Mouse (Mus musculus): ENCODE data around the gene Cul4a. TPM values are rescaled to one million over a fixed set of nuclear protein-coding genes. Genes with fewer than 3 reads are reported as not detected.
"Not testable (repeated sequence)": the region's sequence is repeated elsewhere in the genome, so short reads cannot be mapped to it uniquely, and the experiment has no call there.

Cul4a gene
- 84.2 and 89.0 TPM in 2 replicates for total RNA-seq (2015)
- total RNA-seq (2017) = 78.0 and 102 TPM in 2 replicates

- peak; percentile 77 for ATAC-seq (replicated peaks; ENCODE audit: poor library complexity)
Observed at GRCm38 (mm10) chr8:13105087-13105881, at the start of gene Cul4a, which contains the start of gene Pcid2. Gene Cul4a, plus strand, starts transcription at chr8:13105621. Gene Pcid2, minus strand, starts transcription at chr8:13105459.

- no peak for ATAC-seq (replicated peaks; ENCODE audit: poor library complexity)
Observed at GRCm38 (mm10) chr8:13057351-13057750, 48.1 kb upstream of the Cul4a start.

DNA sequence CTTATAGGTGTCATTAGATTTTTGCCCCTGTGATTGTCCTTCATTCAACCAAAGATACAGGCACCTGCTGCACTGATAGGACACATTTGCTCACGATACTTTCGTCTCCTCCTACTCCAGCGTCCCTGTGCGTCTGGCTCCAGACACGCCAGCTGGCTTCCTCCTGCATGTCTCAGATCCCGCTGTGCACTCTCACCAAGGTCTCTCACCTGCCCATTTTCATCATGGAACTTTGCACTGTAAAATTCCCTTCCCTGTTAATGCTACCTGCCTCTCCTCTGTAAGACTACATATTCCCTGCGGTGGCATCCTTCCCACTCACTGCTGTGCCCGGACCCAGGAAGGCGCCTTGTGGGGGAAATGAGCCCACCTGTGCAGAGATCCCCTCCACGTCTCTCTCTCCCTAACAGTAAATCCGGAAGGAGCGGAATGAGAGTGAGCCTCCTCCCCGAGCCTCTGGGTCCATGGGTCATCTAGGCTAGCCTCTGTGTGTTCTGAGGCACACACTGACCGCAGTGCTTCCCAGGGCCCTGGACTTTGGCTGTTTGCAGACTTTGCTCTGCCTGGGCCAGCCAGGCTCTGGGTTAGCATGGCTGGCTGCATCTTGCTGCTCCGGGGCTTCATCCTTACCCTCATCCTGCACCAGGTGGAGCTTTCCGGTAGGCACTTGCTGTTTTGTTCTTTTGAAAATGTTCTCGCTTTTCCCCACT lies 44.8 kb upstream of the Cul4a start, which contains the start of gene Proz:
TSS of gene Proz (plus strand) at position 474 of the 710 bp plus-strand sequence.
- no peak for ATAC-seq (replicated peaks; ENCODE audit: poor library complexity)

GRCm38 (mm10) chr8:13063112-13063511 lies 42.3 kb upstream of the Cul4a start:
- ATAC-seq (replicated peaks; ENCODE audit: poor library complexity) = no peak

GRCm38 (mm10) chr8:13073255-13073654 lies 32.2 kb upstream of the Cul4a start:
- no peak for ATAC-seq (replicated peaks; ENCODE audit: poor library complexity)

GRCm38 (mm10) chr8:13075044-13075443 lies 30.4 kb upstream of the Cul4a start:
- ATAC-seq (replicated peaks; ENCODE audit: poor library complexity) = peak; percentile 89

DNA sequence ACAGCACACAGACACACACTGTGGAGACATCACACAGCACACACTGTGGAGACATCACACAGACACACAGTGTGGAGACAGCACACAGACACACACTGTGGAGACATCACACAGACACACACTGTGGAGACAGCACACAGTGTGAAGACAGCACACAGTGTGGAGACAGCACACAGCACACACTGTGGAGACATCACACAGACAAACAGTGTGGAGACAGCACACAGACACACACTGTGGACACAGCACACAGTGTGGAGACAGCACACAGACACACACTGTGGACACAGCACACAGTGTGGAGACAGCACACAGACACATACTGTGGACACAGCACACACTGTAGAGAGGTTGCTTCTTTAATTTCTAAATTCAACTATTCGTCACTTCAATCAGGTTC lies 29.8 kb upstream of the Cul4a start:
- ATAC-seq (replicated peaks; ENCODE audit: poor library complexity) = not testable (repeated sequence)

- no peak for ATAC-seq (replicated peaks; ENCODE audit: poor library complexity)
Observed at GRCm38 (mm10) chr8:13077542-13077941, 27.9 kb upstream of the Cul4a start.

GRCm38 (mm10) chr8:13104691-13105086 lies 732 bp upstream of the Cul4a start:
- peak; percentile 51 for ATAC-seq (replicated peaks; ENCODE audit: poor library complexity)

- no peak for ATAC-seq (replicated peaks; ENCODE audit: poor library complexity)
Observed at GRCm38 (mm10) chr8:13105908-13106551, 609 bp downstream of the Cul4a start.

DNA sequence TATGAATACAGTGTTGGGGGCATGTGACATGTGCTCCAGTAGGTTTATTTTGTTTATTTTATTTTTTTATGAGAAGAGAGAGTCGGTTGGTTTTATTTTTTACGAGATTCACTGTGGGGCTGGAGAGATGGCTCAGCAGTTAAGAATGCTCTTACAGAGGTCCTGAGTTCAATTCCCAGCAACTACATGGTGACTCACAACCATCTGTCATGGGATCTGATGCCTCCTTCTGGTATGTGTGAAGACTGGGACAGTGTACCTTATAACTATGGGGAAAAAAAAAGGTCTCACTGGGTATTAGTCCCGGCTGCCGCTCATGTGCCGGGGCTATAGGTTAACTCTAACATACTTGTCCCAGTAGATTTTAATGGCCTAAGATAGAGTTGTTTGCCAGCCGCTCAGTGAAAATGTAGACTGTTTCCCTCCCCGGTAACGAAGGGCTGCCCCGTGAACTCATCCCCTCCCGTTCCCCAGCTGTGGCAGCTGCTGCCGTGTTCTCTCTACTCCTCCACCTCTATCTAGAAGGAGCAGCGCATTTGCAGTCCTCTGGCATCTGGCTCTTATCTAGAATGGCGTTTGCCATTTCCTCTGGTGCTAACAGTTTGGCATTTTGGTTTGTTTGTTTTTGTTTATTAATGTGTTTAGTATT lies 2.7 kb downstream of the Cul4a start:
- ATAC-seq (replicated peaks; ENCODE audit: poor library complexity) = peak; percentile 45

DNA sequence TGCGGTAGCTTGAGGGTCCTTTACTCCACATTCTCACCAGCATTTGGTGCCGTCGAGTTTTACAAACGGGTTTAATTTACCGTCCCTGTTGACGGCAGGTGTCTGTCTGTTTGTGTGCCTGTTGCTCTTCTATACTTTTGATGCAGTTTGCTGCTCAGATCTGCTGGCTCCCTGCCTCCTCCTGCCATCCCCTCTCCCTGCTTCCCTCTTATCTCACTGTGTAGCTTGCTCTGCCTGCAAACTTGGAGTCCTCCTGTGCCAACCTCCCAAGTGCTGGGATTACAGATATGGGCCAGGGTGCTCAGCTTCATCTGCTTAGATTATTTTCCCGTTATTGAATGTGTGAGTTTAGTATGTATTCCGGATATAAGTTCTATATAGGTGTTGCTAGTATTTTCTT lies 3.5 kb downstream of the Cul4a start:
- peak; percentile 41 for ATAC-seq (replicated peaks; ENCODE audit: poor library complexity)

- ATAC-seq (replicated peaks; ENCODE audit: poor library complexity) = no peak
Observed at GRCm38 (mm10) chr8:13109416-13109960, 4.1 kb downstream of the Cul4a start.

DNA sequence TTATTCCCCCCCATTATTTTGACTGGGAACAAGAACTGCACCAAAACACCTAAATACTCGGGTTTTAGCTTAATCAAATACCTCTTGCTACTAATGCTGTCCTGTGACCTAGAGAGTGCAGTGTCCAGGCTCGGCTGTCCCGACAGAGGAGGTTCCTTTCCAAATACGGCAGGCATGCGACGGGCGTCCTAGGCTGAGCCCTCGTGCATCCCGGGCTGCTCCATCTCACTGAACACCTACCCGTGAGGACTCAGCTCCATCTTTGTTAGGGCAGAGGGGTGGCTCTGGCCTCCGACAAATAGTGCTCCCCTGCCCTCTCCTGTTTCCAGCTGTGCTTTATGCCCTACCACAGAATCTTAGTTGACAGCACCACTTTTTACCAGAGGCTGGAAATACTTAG lies 6.5 kb downstream of the Cul4a start:
- no peak for ATAC-seq (replicated peaks; ENCODE audit: poor library complexity)

DNA sequence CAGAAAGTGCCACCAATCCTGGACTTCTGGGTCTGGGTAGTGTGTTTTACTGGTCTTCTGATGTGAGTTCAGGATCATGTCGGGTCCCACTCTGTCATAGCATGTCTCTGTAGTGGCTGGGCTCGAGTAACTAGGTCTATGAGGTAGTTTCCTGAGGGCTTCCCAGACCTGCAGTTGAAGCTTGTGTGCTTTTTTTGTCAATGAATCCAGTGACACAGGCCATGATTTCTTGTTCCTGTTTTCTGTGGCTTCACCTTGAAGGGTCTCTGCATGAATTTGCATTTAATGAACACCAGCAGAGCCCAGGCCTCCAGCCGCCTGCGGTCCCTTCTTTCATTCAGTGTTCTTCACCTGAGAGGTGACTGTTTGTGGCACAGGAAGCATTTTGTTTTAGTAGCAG lies 7.8 kb downstream of the Cul4a start:
- no peak for ATAC-seq (replicated peaks; ENCODE audit: poor library complexity)

- no peak for ATAC-seq (replicated peaks; ENCODE audit: poor library complexity)
Observed at GRCm38 (mm10) chr8:13117096-13117495, 11.7 kb downstream of the Cul4a start.

DNA sequence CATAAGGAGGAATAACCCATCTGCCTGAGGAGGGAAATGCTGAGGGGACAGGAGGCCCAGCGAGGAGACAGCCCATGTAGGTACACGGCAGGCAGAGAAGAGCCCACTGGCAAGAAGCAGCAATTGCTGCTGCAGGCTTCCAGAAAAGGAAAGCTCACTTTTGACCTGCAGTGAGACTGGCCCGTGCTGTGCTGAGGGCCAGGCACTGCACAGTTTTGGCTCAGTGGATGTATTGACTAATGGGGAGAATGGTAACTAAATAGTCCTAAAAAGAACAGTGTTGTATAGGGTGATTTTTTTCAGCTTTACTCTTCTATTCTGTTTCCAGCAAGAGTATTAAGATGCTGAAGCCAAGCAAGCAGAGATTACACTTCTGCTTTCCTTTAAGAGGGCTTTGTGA lies 13.1 kb downstream of the Cul4a start:
- no peak for ATAC-seq (replicated peaks; ENCODE audit: poor library complexity)

- ATAC-seq (replicated peaks; ENCODE audit: poor library complexity) = peak; percentile 67
Observed at GRCm38 (mm10) chr8:13120882-13121665, 15.7 kb downstream of the Cul4a start.

DNA sequence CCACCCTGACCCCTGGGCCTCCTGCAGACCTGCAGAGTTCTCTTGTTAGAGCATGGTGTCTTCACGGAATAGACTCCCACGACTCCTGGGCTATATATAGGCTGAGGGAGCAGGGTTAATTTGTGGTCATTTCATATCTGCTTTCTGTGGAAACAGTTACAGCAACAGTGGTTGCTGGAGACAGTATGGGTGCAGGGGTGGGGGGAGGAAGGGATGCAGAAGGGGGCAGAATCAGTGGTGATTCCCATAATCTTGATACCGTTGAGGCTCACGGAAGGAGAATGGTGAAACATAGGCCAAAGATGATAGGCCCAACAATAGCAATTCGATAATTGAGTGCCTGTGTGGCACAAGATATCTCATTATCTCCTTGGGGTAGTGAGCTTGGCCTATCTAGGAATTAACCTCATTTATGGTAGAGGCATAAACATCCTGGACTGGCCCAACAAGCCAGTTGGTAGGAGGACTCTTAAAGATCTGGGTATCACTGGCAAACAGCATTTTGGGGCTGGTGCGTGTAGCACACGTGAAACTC lies 17.5 kb downstream of the Cul4a start:
- ATAC-seq (replicated peaks; ENCODE audit: poor library complexity) = peak; percentile 72

DNA sequence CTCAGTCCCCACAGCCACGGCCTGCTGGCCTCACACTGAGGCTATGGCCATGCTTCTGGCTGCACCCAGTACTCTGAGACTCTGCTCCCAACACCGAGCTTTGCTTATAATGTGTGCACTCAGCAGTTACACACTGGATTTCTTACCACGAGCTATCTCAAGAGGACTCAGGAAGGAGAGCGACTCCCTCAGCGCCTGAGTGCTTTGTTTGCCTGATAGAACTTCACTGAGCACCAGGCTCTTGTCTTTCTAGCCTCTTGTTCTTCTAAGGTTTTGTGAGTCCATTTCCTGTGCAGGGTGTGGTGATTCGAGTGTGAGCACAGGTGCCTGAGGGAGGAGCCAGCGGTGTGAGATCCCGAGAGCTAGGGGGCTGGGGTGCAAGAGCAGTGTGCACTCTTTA lies 19.5 kb downstream of the Cul4a start:
- ATAC-seq (replicated peaks; ENCODE audit: poor library complexity) = no peak
